Mouse (Mus musculus): ENCODE results near the gene Ccdc34. TPM values are rescaled to one million over a fixed set of nuclear protein-coding genes. Genes with fewer than 3 reads are reported as not detected.
A peak's percentile ranks its signal among the peaks of the same experiment; 100 is the strongest.

Ccdc34 gene
- total RNA-seq, 2 experiments from 2014 or later: 7.3 to 9.2 TPM

DNA sequence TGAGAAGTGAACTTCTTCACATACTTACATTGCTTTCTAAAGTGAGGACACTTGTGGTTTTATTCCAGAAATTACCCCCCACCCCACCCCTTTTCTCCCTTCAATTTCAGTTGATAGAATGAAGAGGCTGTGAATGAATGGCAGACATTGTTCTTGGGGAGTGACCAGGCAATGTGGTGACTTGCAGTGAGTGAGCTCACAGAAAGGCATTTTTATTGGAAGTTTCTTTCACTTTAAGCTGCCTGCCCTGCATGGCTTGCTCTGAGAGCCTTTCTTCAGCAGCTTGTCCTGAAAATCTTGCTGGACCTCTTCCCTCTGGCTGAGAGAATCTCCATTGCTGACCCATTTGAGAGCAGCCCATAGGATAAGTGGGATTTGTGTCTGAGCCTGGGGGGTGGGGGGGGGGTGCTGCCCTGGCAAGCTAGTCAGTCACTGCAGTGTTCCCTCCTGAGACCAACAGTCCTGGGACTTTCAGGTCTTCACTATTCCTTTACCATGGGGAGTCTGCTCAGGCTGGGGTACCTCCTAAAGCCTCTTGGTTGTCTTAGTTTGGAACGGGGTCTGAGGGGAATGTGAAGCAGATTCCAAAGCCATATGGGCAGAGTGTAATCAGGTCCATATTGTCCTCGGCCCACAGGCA is 159.3 kb downstream of the Ccdc34 start:
- intact Hi-C loops (cut with DNase I): no loop called here
- no peak for DNase-seq

DNA sequence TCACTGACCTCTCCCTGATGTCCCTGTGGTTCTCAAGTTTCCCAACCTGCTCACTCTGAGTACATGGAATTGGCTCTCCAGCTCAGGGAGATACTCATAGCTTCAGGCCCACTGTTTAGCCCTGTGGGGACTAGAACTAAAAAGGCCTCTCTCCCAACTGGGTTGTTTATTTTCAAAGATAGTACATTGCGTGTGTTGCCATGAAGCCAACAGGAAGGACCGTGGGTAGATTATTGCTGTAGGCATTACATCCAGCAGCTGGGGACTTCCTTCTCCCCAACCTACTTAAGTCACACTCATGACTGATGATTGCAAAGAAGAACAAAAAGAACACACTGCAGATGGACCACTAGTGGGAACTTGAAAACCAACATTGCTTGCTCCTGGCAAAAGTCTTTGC is 159.8 kb downstream of the Ccdc34 start:
- no peak for DNase-seq
- intact Hi-C loops (cut with DNase I): no loop called here

DNA sequence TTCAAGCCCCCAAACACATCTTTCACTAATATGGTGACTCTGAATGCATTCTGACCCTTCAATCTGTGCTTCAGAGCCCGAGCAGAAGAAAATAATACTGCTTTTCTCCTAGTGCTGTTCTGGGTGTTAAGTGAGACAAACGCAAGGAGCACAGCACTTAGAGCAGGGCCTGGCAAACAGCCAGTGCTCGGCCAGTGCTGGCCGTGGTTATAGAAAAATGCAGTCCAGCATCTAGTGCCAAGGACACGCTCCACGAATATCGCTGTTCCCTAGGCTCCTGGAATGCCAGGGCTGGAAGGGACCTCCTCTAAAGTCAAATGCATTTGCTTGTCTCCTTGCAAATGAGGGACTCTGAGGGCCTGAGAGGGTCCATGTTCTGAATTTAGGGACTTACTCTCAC is 160.3 kb downstream of the Ccdc34 start:
- peak; percentile 69 to 73 for DNase-seq
- intact Hi-C loops (cut with DNase I): no loop called here

DNA sequence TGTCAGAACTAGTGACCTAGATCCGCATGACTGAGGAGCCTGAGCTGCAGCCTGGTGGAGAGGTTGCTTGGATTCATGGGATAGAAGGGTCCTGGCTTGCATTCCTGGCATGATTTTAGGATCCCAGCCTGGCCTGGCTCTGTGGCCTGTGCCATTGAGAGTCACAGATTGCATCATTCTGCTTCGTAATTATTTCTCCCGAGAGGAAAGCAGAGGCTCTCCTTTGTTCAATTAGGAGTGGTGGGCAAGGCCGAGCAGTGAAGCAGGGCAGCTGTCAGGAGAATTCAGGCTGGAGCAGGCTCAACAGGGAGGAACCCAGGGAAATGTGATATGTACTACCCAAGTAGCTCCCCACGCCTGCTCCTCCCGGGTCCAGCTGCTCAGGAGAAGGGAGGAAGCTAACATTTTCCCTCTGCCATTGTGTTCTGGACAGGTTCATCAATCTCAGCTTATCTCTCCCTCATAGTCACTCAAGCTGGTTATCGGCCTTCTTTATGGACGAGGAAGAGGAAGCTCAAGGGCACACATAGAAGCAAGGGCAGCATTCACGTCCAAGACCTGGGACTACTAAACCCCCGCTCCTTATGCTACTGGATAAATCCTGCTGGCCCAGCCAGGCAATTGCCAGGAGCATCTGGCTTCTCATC is 162.2 kb downstream of the Ccdc34 start:
- intact Hi-C loops (cut with DNase I): no loop called here
- peak; percentile 36 to 51 for DNase-seq

DNA sequence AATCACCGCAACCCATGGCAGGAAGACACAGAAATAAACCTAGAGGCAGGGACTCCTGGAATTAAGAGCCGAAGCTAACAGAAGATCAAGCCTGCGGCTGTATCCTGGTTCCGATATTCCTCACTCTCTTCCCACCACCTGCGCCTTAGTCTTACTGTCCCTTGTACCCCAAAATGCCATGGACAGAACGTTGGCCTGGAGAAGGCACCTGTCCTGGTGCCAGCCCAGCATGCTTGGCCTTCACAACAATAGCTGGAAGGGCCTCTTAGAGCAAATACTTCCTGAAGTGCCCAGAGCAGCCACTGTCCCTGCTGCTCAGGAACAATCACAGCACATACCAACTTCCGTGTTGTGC is 162.7 kb downstream of the Ccdc34 start:
- DNase-seq: peak in 1 of 2 experiments; percentile 16

DNA sequence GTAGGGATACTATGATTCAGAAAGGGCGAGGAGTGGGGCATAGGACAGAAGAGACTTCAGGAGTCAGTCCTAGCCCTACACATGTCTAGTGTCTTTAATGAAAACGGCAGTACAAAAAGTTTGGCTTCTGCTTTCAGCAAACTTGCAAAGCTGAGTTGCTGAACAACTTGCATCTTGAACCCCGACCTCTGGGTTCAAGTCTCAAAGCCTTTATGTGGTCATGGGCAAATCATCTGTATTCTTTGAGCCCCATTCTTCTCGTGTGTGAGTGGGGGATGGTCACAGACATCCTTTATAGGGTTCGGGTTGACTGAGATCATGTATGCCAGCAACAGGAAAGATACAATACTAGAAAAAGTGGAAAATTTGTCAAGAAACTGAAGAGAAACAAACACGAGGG is 164.0 kb downstream of the Ccdc34 start:
- intact Hi-C loops (cut with DNase I): no loop called here
- DNase-seq: no peak

More for the DNA sequence above, 162.7 kb downstream of the Ccdc34 start:
- intact Hi-C loops (cut with DNase I): no loop called here

DNA sequence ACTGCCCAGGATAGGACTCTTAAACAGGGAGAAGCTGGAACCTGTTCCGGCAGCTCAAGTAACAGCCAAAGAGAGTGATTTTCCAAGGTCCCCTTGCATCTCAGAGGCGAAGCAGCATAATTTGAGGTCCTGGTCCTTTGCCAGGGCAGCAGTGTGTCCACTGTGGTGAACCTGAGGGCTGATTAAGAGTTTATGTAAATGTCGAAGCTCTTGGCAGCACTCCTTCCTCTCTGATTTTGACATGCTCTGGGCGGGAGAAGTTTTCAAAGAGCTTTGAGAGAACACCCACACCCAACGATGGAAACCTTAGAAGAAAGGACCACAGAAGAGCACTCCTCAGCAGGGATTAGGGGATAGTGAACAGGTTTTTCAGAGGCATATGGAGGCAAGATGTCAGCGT is 164.6 kb downstream of the Ccdc34 start:
- intact Hi-C loops (cut with DNase I): no loop called here
- DNase-seq: peak in 1 of 2 experiments; percentile 38

DNA sequence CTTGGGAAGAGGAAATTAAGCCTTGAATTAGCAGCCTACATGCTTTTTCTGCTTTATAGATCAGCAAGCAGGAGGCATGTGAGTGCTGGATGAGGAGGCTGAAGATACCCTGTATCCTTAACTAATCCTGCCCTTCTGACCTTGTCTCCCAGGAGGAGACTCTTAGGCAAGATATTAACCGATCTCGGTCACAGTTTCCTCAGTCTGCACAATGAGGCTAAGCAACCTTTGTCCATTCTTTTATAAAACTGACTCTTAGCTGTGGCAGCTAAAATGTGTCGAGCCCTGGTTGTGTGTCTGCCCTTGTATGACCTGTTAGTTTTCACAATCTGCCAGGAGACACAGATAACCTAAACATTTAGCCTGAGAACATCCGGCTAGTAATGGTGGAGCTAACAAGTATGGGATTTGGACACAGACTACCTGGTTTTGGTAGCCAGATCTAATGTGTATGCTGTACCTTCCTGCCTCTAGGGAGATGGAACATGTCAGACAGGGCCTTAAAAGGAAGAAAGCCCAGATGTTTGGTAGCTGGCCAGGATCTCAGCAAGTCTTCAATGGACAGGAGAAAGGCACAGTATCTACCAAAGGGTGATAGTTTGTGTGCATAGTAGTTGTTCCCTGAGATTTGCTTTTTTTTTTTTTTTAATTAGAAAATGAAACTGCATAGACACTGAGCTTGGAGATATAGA is 165.3 kb downstream of the Ccdc34 start:
- DNase-seq: no peak
- intact Hi-C loops (cut with DNase I): no loop called here

DNA sequence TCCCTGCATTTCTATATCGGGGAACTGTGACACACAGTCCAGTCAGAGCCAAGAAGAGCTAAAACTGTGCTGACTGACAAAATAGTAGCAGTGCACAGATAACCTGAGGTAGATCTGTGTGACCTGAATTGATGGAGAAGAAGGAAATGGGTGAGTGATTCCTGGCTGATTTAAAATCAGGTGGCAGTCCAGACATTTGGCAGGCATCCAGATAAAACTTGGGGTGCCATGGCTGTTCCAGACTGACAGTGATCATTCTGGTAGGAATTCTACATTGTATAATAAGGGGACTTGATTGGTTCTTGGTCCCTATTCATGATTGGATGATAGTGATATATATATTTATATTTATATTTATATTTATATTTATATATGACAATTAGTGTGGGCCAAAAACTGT is 166.5 kb downstream of the Ccdc34 start:
- intact Hi-C loops (cut with DNase I): no loop called here
- DNase-seq: no peak

DNA sequence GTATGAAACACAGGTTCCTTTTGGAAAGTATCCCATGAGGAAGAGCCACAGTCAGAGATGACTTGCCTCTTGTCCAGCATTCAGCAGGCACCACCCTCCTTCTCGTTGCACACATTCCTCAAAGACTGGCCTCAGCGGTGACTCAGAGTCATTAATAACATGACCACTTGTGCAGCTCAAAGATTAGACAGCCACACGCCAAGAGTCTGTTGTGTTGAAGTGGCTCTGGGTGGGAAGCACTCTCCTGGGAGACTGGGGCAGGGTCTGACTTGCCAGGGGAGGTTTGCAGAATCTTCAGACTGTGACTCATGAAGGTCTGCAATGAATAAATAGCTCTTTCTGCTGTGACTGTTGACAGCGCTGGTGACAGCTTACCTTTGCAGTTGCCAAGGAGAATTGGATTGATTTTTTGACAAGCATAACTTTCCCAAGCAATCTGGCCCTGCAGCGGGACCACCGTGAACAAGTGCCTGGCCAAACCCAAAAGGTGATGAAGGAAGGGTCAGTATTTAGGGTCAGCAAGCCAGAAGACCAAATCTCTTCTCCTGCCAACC is 168.9 kb downstream of the Ccdc34 start:
- DNase-seq: peak; percentile 31 to 42
- intact Hi-C loops (cut with DNase I): no loop called here

DNA sequence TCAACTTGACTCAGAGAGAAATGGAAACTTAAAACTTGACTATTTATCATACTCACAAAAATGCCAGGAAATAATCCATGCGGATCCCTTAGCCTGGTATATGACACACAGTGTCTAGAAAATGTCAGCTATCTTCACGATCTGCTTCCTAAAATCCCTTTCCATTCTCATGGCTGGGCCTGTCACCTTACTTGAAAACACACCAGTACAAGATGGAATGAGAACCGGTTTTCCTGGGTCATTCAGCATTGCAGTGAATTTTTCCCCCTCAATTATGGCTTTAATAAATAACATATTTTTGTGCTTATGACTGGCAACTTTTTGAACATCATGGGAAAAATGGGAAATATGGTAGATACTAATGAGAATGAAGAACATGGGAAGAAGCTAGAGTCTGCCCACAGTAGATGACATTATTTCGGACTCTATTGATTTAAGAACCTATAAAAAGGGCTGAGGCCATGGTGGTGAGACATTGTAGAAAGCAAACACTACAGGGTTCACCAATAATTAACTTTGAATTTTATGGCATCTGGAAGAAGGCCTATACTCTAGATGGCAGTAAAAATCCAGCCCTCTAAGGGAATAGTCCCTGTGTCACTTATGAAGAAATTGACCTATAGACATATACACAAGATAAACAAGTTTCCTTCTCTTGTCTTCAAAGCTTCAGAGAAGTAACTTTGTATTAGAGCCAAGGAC is 171.2 kb downstream of the Ccdc34 start:
- intact Hi-C loops (cut with DNase I): no loop called here
- DNase-seq: no peak

DNA sequence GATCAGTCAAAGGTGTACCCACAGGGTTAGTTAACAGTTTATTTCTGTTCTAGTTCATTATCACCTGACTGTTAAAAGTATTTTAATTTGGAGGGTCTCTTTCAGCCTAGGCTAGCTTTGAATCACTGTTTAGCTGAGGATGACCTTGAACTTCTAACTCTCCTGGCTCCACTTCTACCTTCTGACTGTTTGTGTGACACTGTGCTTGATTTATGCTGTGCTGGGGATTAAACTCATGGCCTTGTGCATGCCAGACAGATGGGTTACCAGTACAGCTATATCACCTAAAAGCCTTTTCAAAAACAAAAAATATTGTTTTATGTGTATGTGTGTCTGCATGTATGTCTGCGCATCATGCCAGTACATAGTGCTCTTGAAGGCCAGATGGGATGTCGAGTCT is 172.8 kb downstream of the Ccdc34 start:
- intact Hi-C loops (cut with DNase I): no loop called here
- no peak for DNase-seq

DNA sequence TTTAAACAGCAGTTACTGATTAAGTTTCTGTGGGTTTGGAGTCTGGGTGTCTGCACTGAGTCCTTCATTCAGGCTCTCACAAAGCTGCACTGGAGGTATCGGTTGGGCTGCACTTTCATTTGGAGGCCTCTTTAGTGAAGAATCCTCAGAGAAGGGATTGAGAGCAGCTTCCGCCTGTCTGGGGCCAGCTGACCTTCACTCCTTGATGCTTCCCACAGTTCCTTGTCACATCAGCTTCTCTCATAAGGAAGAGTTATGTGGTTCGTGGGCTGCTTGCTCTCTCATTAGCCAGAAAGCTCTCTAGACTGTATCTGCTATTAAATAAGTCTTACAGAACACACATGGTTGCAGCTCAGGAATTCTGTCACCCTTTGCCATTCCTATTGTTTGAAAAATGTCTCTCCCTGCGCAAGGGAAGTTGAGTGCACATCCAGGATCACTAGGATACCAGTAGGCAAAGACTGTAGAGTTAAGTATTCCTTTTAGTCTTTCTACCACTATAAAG is 173.6 kb downstream of the Ccdc34 start:
- intact Hi-C loops (cut with DNase I): no loop called here
- DNase-seq: no peak

DNA sequence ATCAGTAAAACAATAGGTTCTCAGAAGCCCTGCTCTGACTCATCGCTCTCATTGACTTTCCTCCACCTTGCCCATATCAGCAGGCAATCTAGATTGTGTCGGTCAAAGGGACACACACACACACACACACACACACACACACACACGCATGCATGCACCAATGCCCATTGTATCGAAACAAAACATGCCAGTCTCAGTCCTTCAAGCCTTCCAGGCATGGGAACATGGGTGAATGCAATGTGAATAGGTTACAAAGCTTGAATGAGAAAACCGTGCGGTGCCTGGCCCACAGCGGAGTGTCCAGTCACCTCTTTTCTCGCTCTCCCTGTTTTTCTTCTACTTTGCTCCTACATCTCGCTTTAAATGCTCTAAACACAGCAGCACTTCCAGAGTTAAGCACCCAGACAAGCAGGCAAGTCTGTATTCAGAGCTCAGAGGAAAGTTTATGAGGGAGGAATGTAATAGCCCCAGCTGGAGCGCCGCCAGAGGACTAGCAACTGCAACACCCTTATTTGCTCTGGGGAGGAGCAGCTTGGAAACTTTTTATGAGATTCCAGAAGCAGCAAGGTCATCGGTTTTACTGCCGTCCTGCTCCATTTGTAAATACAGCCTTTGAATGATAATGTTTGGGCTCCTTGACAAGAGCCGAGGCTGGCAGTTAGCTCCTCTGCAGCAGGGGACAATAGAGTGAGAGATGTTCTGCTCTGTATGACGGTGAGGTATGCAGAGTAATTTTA is 174.5 kb downstream of the Ccdc34 start:
- peak; percentile 74 to 82 for DNase-seq
- intact Hi-C loops (cut with DNase I): no loop called here

DNA sequence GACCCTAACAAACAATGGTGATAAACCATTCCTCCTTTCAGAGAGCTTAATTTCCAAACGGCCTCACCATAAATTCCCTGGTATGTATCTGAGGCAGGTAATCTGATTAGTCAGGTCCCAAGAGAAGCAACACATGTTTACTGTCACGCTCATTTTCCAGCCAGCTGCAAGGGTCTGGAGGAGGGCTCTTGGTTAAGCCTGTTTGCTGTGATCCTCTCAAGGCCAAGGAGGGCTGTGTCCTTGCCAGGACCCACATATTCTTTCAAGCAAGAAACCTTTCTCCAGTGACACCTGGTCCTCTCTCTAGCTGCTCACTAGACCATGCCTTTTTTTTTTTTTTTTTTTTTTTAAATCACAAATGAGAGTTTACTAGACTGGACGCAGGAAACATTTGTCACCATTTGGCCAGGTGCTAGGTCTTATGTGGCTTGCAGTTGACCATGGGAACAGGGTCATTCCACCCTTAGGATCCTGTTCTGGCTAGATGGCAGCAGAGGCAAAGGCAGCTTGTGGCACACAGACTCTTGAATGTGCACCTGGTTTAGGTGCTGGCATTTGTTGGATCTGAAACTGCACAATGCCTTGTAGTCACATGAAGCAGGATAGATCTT is 175.2 kb downstream of the Ccdc34 start:
- intact Hi-C loops (cut with DNase I): no loop called here
- DNase-seq: no peak

DNA sequence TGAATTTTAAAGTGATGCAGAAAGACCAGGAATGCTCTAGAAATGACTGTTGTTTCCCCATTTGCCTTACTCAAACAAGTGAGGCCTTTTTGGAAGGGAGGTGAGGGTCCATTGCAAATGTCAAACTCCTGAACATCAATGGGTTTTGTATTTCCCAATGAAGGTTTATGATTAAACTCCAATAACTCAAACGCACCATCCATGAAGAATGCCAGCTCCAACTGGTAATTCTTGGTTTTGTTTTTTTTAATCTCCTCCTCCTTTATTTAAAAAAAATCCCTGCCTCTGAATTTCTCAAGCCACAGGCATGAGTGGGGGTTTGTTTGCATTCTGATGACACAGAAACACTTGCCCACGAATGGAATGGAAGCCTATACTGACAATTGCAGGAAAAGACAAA is 178.9 kb downstream of the Ccdc34 start:
- intact Hi-C loops (cut with DNase I): no loop called here

DNA sequence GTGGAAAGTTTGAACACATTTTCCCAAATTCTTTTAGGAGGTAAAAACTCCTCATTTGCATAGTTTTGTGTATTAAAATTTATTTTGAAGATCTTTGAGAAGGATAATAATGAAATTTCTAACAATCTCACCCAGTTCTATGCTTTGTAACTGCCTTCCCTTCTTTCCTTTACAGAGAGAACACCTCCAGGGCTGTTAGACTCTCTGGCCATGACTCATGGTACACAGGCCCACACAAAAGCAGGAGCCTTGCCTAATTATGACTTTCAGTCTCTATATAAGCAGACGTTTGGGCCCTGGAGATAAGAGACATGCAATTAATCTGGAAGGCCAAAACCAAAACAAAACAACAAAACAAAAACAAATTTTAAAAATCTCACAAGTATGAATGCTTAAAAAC is 182.0 kb downstream of the Ccdc34 start:
- intact Hi-C loops (cut with DNase I): no loop called here
- no peak for DNase-seq

More for the DNA sequence above, 178.9 kb downstream of the Ccdc34 start:
- no peak for DNase-seq

DNA sequence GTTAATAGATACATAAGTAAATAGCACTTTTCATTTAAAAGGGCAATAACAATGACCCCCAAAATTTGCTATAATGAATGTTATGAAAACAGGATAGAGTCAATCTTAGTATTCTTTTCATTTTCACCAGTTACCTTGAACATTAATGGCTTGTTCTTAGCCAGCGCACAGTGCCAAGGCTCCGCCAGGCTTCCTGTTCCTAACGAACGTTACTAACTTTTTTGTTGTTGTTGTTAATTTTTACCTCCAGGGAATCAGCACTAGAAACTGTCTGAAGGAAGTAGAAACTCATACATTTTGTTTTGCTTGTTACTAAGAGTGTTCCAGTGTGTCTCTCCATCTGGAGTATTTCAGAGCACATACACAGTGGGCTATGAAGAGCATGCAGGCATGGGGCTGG is 184.2 kb downstream of the Ccdc34 start:
- intact Hi-C loops (cut with DNase I): no loop called here
- no peak for DNase-seq

DNA sequence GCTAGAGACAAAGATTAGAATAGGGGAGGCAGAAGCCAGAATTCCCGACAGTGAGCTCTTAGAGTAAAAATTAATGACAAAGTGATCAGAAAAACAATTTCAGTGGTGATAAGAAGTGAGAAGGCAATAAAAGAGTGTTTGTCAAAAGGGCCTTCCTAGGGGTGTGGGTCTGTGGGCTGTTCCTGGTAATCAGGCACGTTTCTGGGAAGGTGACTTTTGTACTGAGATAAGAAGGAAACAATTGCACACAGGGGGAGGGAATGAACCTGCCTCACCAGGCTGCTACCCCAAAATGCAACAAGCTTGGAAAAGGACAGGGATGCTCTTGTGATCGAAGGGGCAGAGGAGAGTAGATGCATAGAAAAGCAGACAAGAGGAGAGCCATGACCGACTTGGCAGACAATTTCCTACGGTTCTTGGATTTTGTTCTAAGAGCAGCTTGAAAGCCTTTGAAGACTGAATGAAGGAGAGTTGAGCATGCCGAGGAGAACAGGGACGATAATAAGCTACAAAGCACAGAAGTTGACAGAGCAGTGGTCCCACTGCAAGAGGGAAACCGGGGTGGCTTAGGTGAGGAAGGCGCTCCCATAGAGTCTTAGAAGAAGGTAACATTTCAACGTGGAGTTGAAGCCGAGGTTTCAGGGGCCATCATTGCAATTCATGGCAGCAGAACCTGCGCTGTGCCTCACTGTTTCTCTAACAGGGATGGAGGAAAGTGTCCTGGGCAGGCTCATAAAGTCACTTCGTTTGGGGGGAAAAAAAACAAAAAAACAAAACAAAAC is 185.3 kb downstream of the Ccdc34 start:
- intact Hi-C loops (cut with DNase I): no loop called here
- no peak for DNase-seq
